Mouse (Mus musculus): ENCODE data around the gene Scn8a. TPM values are rescaled to one million over a fixed set of nuclear protein-coding genes. Genes with fewer than 3 reads are reported as not detected.

Scn8a gene
- polyA plus RNA-seq, 1 experiment, result 0.20 TPM

DNA sequence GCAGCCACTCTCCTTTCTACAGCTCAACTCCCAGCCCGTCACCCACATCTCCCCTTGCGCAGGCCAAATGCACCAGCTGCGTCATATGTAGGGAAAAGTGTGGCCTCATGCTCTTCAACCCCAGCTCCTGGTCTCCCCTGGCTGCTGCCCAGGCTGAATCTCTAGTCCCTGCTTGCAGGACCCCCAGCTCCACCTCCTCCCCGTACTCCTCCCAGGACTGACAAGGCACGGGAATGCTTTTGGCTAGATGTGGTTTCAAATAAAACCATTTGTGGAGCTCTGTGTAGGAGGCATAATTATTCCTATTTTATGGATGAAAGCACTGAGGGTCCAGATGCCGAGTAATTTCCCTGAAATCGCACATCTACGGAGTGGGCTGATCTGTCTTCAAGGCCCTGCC lies 37.5 kb upstream of the Scn8a start:
- Histone ChIP-seq H3K4me3 (ENCODE audit: control insufficient read depth, insufficient read depth, low read length) (no peak overlapping the region), H3K27me3 (ENCODE audit: control insufficient read depth, insufficient read depth, low read length) (no peaks in the 10 kb centered on the region), H3K27ac (ENCODE audit: control insufficient read depth, insufficient read depth, low read length) (no peak overlapping the region), H3K36me3 (ENCODE audit: control insufficient read depth, insufficient read depth, low read length) (no peaks in the 10 kb centered on the region), H3K4me1 (replicated peaks; ENCODE audit: control insufficient read depth, insufficient read depth, low read length) (no peaks in the 10 kb centered on the region)
- TF ChIP-seq POLR2A (IDR thresholded peaks at IDR 0.05; ENCODE audit: control insufficient read depth, extremely low read depth, insufficient read depth, low read length, poor library complexity) (no peak), CTCF (IDR thresholded peaks at IDR 0.05; ENCODE audit: borderline replicate concordance, control insufficient read depth, extremely low read depth, insufficient read depth, low read length, poor library complexity) (no peak)
- DNase-seq, result no peak
- WGBS, result 93% methylated on average over 8 of the region's 8 CpGs

- H3K4me3 ChIP-seq (ENCODE audit: control insufficient read depth, insufficient read depth, low read length), result no peak overlapping the region
- no peaks in the 10 kb centered on the region for H3K27me3 ChIP-seq (ENCODE audit: control insufficient read depth, insufficient read depth, low read length)
- H3K27ac ChIP-seq (ENCODE audit: control insufficient read depth, insufficient read depth, low read length), result no peak overlapping the region
- no peak for TF ChIP-seq POLR2A (IDR thresholded peaks at IDR 0.05; ENCODE audit: control insufficient read depth, extremely low read depth, insufficient read depth, low read length, poor library complexity)
- TF ChIP-seq CTCF (IDR thresholded peaks at IDR 0.05; ENCODE audit: borderline replicate concordance, control insufficient read depth, extremely low read depth, insufficient read depth, low read length, poor library complexity), result no peak
- no peak for DNase-seq
- no peaks in the 10 kb centered on the region for H3K36me3 ChIP-seq (ENCODE audit: control insufficient read depth, insufficient read depth, low read length)
- H3K4me1 ChIP-seq (replicated peaks; ENCODE audit: control insufficient read depth, insufficient read depth, low read length), result no peaks in the 10 kb centered on the region
- WGBS, result 51% methylated on average over 7 of the region's 7 CpGs
Measured at GRCm38 (mm10) chr15:100832784-100833183, 36.9 kb upstream of the Scn8a start.

DNA sequence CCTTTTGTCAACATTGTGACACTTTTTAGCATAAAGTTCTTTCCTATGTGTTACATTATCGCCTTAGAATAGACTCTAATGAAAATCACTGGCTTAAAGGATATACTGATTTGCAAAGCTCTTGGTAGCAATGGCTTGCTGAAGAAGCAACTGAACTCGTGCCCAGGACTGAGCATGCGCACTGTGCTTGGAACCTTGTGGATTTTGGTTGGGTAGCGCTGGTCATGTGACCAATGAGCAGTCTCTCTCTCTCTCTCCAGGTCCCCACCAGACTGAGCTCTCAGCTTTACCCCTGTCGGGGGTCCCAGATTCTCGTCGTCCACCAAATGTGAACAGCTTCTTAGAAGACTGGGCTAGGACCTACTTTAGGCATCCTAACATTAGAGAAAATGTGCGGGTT lies 32.9 kb upstream of the Scn8a start:
- H3K4me1 ChIP-seq (replicated peaks; ENCODE audit: control insufficient read depth, insufficient read depth, low read length), result no peaks in the 10 kb centered on the region
- H3K4me3 ChIP-seq (ENCODE audit: control insufficient read depth, insufficient read depth, low read length), result no peak overlapping the region
- no peaks in the 10 kb centered on the region for H3K27me3 ChIP-seq (ENCODE audit: control insufficient read depth, insufficient read depth, low read length)
- DNase-seq, result no peak
- H3K27ac ChIP-seq (ENCODE audit: control insufficient read depth, insufficient read depth, low read length), result no peak overlapping the region
- WGBS, result 86% methylated on average over 8 of the region's 8 CpGs
- no peaks in the 10 kb centered on the region for H3K36me3 ChIP-seq (ENCODE audit: control insufficient read depth, insufficient read depth, low read length)
- TF ChIP-seq CTCF (IDR thresholded peaks at IDR 0.05; ENCODE audit: borderline replicate concordance, control insufficient read depth, extremely low read depth, insufficient read depth, low read length, poor library complexity), result no peak
- no peak for TF ChIP-seq POLR2A (IDR thresholded peaks at IDR 0.05; ENCODE audit: control insufficient read depth, extremely low read depth, insufficient read depth, low read length, poor library complexity)

DNA sequence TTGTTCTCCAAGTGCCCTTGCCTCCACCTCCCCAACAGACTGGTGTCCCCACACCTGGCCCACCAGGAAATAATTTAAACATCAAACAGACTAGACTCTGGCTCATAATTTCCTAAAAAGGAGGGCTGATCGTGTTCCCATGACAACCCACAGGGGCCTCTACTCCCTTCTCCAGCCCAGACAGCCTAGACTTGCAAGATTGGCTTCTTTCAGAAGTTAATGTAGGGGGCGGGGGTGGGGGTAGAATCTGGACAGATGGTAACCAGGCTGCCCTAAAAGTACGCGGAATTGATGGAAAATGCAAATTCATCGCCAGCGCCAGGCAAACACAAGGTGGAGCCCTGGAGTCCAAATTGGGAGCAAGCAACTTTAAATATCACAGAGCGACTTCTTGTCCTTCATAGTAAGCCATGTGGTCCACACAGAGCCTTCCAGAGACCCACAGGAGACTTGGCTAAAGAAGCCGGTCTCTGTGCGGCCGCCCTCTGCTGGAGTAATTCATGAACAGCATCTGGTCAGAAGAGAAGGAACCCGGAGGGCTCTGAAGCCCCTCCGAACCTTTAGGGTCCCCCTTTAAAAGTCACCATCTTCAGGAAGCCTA lies 31.0 kb upstream of the Scn8a start:
- 36% methylated on average over 12 of the region's 12 CpGs for WGBS
- H3K27ac ChIP-seq (ENCODE audit: control insufficient read depth, insufficient read depth, low read length), result no peak overlapping the region
- no peak overlapping the region for H3K4me3 ChIP-seq (ENCODE audit: control insufficient read depth, insufficient read depth, low read length)
- TF ChIP-seq CTCF (IDR thresholded peaks at IDR 0.05; ENCODE audit: borderline replicate concordance, control insufficient read depth, extremely low read depth, insufficient read depth, low read length, poor library complexity) (peak; percentile 72; the same call in 1 of the 2 replicates), POLR2A (IDR thresholded peaks at IDR 0.05; ENCODE audit: control insufficient read depth, extremely low read depth, insufficient read depth, low read length, poor library complexity) (no peak)
- H3K27me3 ChIP-seq (ENCODE audit: control insufficient read depth, insufficient read depth, low read length), result no peaks in the 10 kb centered on the region
- H3K36me3 ChIP-seq (ENCODE audit: control insufficient read depth, insufficient read depth, low read length), result no peaks in the 10 kb centered on the region
- H3K4me1 ChIP-seq (replicated peaks; ENCODE audit: control insufficient read depth, insufficient read depth, low read length), result peaks cover 5% of the 10 kb centered on the region; the same call in 1 of the 2 replicates
- peak; percentile 43 for DNase-seq

DNA sequence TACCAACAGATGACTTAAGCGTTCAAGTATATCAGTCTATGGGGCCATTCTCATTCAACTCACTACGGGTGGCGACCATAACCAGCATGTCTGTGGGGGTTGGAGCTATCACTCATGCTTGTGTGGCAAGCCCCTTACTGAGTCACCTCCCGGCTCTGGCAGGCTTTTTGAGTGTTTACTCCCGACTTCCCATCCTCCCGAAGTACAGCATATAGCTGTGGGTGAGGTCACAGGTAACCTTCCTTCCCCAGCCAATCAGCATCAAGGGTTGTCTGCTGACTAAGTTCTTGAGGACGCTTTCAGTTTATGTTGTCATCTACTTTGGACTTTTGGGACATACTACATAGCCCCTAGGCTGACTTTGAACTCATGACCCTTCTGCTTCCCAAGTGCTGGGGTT lies 25.3 kb upstream of the Scn8a start:
- H3K4me3 ChIP-seq (ENCODE audit: control insufficient read depth, insufficient read depth, low read length), result no peak overlapping the region
- H3K27me3 ChIP-seq (ENCODE audit: control insufficient read depth, insufficient read depth, low read length), result no peaks in the 10 kb centered on the region
- no peaks in the 10 kb centered on the region for H3K36me3 ChIP-seq (ENCODE audit: control insufficient read depth, insufficient read depth, low read length)
- 85% methylated on average over 7 of the region's 7 CpGs for WGBS
- H3K4me1 ChIP-seq (replicated peaks; ENCODE audit: control insufficient read depth, insufficient read depth, low read length), result peaks cover 23% of the 10 kb centered on the region
- peak overlapping the region; percentile 98 for H3K27ac ChIP-seq (ENCODE audit: control insufficient read depth, insufficient read depth, low read length)
- DNase-seq, result peak; percentile 14
- no peak for TF ChIP-seq POLR2A (IDR thresholded peaks at IDR 0.05; ENCODE audit: control insufficient read depth, extremely low read depth, insufficient read depth, low read length, poor library complexity)
- TF ChIP-seq CTCF (IDR thresholded peaks at IDR 0.05; ENCODE audit: borderline replicate concordance, control insufficient read depth, extremely low read depth, insufficient read depth, low read length, poor library complexity), result no peak

DNA sequence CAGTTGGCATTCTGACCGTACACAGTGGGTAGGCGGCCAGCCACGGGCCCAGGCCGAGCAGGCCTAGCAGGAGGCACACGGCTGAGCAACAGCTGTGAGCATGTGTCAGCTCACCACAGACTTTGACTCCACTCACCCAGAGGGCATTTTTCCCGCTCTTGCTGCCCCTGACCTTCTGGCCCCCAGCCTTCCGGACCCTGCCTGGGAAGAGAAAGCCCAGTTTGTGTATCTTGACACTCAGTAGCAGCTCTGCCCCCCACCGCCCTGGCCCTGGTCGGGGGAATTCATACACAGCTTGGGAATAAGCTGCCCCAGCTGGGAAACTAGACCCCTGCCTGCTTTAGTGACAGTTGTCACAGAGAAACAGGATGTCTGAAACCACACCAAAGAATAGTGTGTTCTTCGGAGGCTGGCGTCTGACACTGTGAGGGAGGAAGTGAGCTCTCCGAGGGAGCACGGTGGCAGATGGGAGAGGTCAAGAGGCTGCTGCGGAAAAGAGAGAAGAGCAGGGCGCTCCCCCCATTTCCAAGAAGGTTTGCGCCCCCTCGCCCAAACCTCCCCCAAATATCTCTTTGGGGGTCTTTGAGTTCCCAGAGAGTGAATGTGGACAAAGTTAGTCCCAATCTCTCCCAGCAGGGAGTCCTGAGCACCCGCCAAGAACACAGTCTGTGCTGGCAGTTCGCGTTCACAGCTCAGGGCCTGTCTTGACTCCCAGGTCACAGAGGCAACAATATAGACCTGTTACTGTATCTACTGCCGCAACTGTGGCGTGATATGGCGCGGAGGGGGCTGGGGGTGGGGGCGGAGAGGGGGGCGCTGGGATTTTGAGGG lies 24.4 kb upstream of the Scn8a start:
- Histone ChIP-seq H3K36me3 (ENCODE audit: control insufficient read depth, insufficient read depth, low read length) (no peaks in the 10 kb centered on the region), H3K4me3 (ENCODE audit: control insufficient read depth, insufficient read depth, low read length) (peak overlapping the region; percentile 42), H3K27me3 (ENCODE audit: control insufficient read depth, insufficient read depth, low read length) (no peaks in the 10 kb centered on the region), H3K27ac (ENCODE audit: control insufficient read depth, insufficient read depth, low read length) (peak overlapping the region; percentile 98), H3K4me1 (replicated peaks; ENCODE audit: control insufficient read depth, insufficient read depth, low read length) (peaks cover 23% of the 10 kb centered on the region)
- TF ChIP-seq CTCF (IDR thresholded peaks at IDR 0.05; ENCODE audit: borderline replicate concordance, control insufficient read depth, extremely low read depth, insufficient read depth, low read length, poor library complexity), result no peak
- TF ChIP-seq POLR2A (IDR thresholded peaks at IDR 0.05; ENCODE audit: control insufficient read depth, extremely low read depth, insufficient read depth, low read length, poor library complexity), result peak; percentile 60
- DNase-seq, result peak; percentile 76
- 11% methylated on average over 26 of the region's 26 CpGs for WGBS
